Mouse (Mus musculus) ovary, postnatal 36 days (tissue): ENCODE data around the gene Astn2.
"Not testable (repeated sequence)": the region's sequence is repeated elsewhere in the genome, so short reads cannot be mapped to it uniquely, and the experiment has no call there.

Experiments
- DNase-seq: peaks from one replicate; pipeline ENCODE4 v3.0.0; 2022; ENCODE audit warnings: low spot score, mixed read lengths

The Astn2 gene

GRCm38 (mm10) chr4:65752941-65753340, 651.5 kb downstream of the Astn2 start:
- DNase-seq, result no peak

- DNase-seq, result no peak
These were observed 659.6 kb downstream of the Astn2 start for GRCm38 (mm10) chr4:65744788-65745187.

- no peak for DNase-seq
These were observed 660.3 kb downstream of the Astn2 start for GRCm38 (mm10) chr4:65744088-65744610.

- DNase-seq, result no peak
These were observed 661.2 kb downstream of the Astn2 start for GRCm38 (mm10) chr4:65743160-65743691.

GRCm38 (mm10) chr4:65724414-65724813, 680.0 kb downstream of the Astn2 start:
- DNase-seq, result no peak

- no peak for DNase-seq
These were observed 684.8 kb downstream of the Astn2 start for GRCm38 (mm10) chr4:65719610-65720009.

GRCm38 (mm10) chr4:65717899-65718298, 686.5 kb downstream of the Astn2 start:
- DNase-seq, result no peak

- DNase-seq, result no peak
These were observed 688.3 kb downstream of the Astn2 start for GRCm38 (mm10) chr4:65716086-65716485.

- DNase-seq, result no peak
These were observed 692.7 kb downstream of the Astn2 start for GRCm38 (mm10) chr4:65711678-65712077.

- no peak for DNase-seq
These were observed 693.8 kb downstream of the Astn2 start for GRCm38 (mm10) chr4:65710623-65711022.

GRCm38 (mm10) chr4:65701848-65702247, 702.6 kb downstream of the Astn2 start:
- no peak for DNase-seq

- no peak for DNase-seq
These were observed 704.6 kb downstream of the Astn2 start for GRCm38 (mm10) chr4:65699743-65700361.

- DNase-seq, result no peak
These were observed 709.2 kb downstream of the Astn2 start for GRCm38 (mm10) chr4:65695241-65695640.

GRCm38 (mm10) chr4:65694011-65694410, 710.4 kb downstream of the Astn2 start:
- no peak for DNase-seq

- no peak for DNase-seq
These were observed 717.2 kb downstream of the Astn2 start for GRCm38 (mm10) chr4:65687006-65687723.

GRCm38 (mm10) chr4:65686258-65687005, 718.0 kb downstream of the Astn2 start:
- DNase-seq, result no peak

- DNase-seq, result no peak
These were observed 720.0 kb downstream of the Astn2 start for GRCm38 (mm10) chr4:65684401-65684800.

GRCm38 (mm10) chr4:65679786-65680185, 724.6 kb downstream of the Astn2 start:
- DNase-seq, result not testable (repeated sequence)

GRCm38 (mm10) chr4:65678929-65679328, 725.5 kb downstream of the Astn2 start:
- no peak for DNase-seq

GRCm38 (mm10) chr4:65678495-65678894, 725.9 kb downstream of the Astn2 start:
- DNase-seq, result no peak

GRCm38 (mm10) chr4:65674267-65674978, 730.0 kb downstream of the Astn2 start:
- DNase-seq, result no peak

- no peak for DNase-seq
These were observed 730.9 kb downstream of the Astn2 start for GRCm38 (mm10) chr4:65673418-65673933.
